Mouse (Mus musculus): ENCODE data around the gene Mgat3.
A peak's percentile ranks its signal among the peaks of the same experiment; 100 is the strongest.

The Mgat3 gene

GRCm38 (mm10) chr15:80173001-80173771 lies at the start of gene Mgat3:
Gene Mgat3, plus strand, starts transcription at chr15:80173721.
- DNase-seq (ENCODE audit: low spot score) = no peak

- DNase-seq (ENCODE audit: low spot score) = no peak
These were observed 48.9 kb upstream of the Mgat3 start for GRCm38 (mm10) chr15:80124651-80125050.

- no peak for DNase-seq (ENCODE audit: low spot score)
These were observed 46.3 kb upstream of the Mgat3 start for GRCm38 (mm10) chr15:80127191-80127590.

GRCm38 (mm10) chr15:80129982-80130381 lies 43.5 kb upstream of the Mgat3 start:
- no peak for DNase-seq (ENCODE audit: low spot score)

DNA sequence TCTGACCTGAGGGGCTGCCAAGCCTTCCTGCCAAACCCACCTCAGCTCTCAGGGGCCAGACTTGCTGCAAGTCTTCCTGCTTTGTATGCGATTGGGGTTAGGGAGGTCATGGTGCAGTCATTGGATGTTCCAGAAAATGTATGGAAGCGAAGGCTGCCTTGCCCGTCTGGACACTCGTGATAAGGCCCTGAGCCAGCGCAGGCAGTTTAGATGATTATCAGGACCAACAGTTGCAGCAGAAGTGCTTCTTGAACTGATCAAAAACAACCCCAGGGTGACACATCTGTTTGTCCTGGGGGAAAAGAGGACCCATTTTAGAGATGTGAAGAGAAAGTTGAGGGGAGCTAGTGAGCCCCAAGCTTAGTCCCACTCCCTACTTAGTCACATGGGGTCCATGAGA lies 42.8 kb upstream of the Mgat3 start:
- no peak for DNase-seq (ENCODE audit: low spot score)

- no peak for DNase-seq (ENCODE audit: low spot score)
These were observed 42.1 kb upstream of the Mgat3 start for GRCm38 (mm10) chr15:80131421-80131820.

- no peak for DNase-seq (ENCODE audit: low spot score)
These were observed 41.1 kb upstream of the Mgat3 start for GRCm38 (mm10) chr15:80132452-80132851.

GRCm38 (mm10) chr15:80132993-80133586 lies 40.4 kb upstream of the Mgat3 start, which contains the start of gene Tab1:
Gene Tab1, plus strand, starts transcription at chr15:80133127.
- DNase-seq (ENCODE audit: low spot score) = peak; percentile 93

DNA sequence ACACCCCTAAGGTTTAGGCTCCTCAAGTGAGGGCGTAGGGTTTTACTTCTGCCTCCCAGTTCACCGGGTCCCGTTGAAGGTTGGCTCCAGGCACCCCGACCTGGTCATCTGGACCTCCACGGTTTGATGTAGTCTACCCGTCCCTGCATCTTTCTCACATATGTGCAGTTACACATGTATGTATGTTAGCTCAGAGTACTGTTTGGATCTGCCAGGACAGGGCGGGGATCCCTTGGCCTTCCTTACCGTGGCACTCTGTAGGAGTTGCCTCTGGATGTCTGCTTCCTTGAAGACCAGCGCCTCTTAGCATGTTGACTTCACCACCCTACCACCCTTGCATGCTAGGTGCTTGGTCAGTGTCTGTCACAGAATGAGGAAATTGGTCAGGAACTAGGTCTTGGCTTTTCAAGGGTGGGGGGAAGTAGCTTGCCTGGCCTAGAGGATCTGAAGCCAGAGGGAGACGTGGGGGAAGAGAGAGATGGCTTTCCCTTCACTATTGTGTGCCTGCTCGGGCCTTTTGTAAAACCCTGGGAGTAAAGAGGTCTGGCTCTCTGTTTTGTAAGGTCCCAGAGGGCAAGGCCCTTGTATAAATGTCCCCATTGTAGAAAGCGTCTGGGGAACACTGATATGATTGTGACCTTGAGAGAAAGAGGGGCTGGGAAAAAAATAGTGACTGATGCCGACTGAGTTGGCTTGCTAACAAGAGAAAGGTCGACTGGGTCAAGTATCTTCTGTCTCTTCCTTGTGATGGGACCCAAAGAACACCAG lies 39.7 kb upstream of the Mgat3 start:
- DNase-seq (ENCODE audit: low spot score) = no peak

DNA sequence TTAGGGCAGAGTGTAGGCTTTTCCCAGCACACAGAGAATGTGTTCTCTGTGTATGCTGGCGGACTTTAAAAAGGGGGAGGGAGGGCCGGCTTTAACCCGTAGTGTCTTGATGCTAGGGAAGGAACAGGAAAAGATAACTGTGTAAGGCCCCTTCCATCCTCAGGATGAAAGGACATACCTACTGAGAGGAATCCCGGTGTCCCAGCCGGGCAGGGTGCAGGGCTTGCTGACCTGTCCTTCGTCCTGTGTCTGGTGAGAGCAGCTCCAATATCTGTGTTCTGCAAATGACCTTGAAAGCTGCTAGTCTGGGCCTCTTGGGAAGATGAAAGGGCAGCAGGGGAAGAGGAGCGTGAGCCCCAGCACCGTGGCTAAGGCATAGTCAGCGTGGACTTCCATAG lies 39.1 kb upstream of the Mgat3 start:
- no peak for DNase-seq (ENCODE audit: low spot score)

DNA sequence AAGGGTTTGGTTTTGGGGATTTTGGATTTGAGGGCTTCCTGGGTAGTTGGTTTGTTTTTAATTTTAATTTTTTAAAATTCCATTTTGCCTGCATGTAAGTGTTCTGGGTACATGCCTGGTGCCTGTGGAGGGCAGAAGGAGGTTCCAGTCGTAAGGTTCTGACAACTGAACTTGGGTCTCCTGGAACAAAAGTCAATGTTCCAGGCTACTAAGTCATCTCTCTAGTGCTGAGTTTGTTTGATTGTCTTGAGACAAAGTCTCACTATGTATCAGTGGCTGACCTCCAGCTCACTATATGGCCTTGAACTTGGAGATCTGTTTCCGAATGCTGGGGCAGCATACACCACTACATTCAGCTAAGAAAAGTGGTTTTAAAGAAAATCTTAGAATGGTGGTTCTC lies 38.0 kb upstream of the Mgat3 start:
- no peak for DNase-seq (ENCODE audit: low spot score)

DNA sequence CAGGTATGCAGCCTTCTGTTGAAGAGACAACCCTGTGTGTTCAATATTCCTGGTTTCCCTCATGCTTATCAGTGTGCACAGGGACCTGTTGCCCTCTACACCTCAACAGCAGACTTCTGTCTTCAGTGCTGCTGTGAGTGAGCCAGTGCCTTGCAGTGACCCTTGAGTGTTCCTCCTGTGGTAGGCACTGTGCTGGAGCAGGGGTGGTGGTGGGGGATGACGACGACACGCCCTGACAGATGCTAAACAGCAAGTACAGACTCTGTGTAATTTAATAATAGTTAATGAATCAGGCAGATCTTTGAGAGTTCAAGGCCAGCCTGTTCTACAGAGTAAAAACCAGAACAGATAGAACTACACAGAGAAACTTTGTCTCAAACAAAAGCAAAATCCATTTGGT lies 36.9 kb upstream of the Mgat3 start:
- no peak for DNase-seq (ENCODE audit: low spot score)

DNA sequence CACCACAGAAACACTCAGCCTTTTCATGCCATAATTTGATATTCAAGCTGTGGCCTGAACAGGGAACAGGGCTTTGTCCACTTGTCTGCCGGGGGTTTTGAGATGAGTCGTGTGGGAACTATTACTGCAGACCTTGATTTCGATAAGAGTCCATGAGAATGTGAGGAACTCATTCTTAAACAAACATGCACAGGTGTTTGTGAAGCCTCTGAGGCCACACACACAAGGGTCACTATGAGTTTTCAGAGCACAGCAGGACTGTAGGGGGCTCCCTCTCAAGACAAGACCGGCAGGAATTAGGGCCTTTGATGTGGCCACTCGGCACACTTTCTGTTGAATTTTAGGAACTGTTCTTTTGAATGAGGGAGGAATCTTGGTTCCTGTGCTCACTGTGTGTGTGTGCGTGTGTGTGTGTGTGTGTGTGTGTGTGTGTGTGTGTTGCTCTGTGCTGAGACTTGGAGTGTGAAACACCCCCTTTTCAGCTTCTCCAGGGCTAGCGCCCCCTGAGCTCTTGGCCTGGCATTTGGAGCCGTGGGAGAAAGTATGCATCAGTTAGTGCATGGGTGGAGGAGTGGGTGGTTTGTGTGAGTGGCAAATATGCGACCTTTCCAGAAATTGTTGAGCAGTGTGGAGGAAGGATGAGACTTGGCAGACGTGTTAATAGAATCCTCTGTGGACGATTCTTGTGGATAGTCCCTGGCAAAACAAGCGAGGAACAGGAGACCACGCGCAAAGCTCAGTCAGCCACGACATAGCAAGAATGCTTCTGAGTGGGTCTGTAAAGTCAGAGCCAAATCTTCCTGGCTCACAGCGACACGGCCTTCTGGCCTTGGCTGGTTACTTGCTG lies 35.4 kb upstream of the Mgat3 start:
- no peak for DNase-seq (ENCODE audit: low spot score)

DNA sequence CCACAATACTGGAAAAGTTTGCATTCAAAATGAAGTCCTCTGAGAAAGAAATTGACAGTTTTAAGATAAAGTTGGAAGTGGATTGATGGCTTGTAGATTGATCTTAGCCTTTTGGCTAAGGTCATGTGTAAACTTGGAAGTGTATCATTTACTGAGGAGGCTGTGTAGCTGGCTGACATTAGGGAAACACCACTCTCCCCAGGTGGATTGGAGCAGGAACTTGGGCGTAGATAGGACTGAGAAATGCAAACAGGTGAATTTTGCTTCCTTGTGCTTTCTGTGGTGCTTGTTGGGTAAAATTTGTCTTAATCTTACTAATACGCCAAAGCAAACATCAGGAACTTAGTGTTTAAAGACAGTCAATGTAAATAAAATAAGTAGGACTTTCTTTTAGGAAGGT lies 33.2 kb upstream of the Mgat3 start:
- no peak for DNase-seq (ENCODE audit: low spot score)

- no peak for DNase-seq (ENCODE audit: low spot score)
These were observed 32.6 kb upstream of the Mgat3 start for GRCm38 (mm10) chr15:80140878-80141277.

DNA sequence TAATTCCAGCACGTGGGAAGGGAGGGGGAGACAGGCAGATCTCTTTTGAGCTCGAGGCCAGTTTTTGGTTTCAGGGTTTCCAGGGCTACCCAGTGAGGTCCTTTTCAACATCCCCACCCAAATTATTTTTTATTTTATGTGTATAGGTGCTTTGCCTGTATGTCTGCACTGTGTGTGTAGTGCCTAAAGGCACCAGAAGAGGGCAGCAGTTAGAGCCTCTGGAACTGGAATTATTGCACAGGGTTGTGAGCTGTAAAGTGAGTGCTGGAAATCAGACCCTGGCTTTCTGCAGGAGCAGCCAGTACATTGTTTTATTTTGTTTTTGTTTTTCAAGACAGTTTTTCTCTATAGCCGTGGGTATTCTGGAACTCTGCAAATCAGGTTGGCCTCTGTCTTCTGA lies 31.4 kb upstream of the Mgat3 start:
- DNase-seq (ENCODE audit: low spot score) = no peak

DNA sequence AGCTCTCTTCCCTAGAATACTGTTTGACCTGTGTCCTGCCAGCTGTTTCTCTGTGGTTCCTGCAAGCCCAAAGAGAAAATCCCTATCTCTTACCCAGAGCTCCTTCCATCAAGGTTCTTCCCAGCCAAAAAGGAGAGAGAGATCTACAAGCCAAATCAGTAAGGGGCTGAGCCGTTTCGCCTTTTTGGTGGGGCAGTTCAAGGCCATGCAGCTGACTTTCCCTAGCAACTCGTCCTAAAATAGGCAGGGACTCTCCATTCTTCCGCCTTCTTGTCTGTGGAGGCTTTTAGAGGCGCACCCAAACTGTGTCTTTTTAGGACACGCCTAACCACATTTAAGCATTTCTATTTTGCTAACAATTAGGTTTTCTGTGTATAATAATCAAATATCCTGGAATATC lies 29.8 kb upstream of the Mgat3 start:
- no peak for DNase-seq (ENCODE audit: low spot score)

GRCm38 (mm10) chr15:80145397-80145796 lies 28.1 kb upstream of the Mgat3 start:
- no peak for DNase-seq (ENCODE audit: low spot score)

DNA sequence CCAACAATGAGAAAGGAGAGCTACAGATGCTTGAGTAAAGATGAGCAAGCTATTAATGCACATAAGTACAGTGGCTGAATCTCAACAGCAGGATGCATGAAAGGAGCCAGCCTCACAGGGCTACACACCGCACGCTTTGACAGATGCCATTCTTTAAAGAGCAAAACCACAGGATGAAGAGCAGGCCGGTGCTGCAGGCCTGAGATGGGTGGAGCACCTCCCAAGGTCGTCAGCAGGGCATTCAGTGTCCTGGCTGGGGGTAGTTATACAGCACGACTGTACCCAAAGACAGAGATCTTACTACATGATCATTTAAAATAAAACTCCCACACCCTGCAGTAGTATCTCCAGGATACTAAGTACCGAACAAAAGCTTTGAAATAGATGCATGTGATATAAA lies 27.4 kb upstream of the Mgat3 start:
- no peak for DNase-seq (ENCODE audit: low spot score)

GRCm38 (mm10) chr15:80147090-80147489 lies 26.4 kb upstream of the Mgat3 start:
- DNase-seq (ENCODE audit: low spot score) = no peak

DNA sequence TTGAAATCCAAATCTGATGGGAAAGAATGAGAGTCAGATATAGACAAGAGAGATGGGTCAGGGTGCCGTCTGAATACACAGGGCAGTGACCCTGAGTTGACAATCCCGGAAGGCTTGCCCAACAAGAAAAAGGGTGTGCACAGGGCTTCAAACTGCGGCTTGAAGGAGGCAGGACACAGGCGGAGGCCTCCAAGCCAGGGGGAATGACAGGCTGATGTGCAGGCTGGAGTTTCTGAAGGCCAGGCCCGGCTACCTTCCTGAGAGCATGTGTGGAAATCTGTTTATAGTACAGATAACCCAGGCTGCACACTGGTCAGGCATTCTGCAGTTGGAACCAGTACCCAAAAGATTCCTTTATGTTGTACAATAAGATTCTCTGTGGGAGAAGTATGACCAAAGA lies 26.0 kb upstream of the Mgat3 start:
- DNase-seq (ENCODE audit: low spot score) = no peak

GRCm38 (mm10) chr15:80148565-80148964 lies 25.0 kb upstream of the Mgat3 start:
- DNase-seq (ENCODE audit: low spot score) = peak; percentile 19
